Mouse (Mus musculus) hindbrain, embryonic 15.5 days (tissue): ENCODE data around the gene Synpr. TPM values are rescaled to one million over a fixed set of nuclear protein-coding genes. Genes with fewer than 3 reads are reported as not detected.

Experiments
- ATAC-seq: fragments of 200-750 bp; cut with Nextera tagmentation; 2 replicates; pipeline ENCODE4 v1.8.0; 2017; ENCODE audit warnings: low read depth, moderate number of reproducible peaks, moderate TSS enrichment; ENCODE audit not compliant: low FRiP score
- H3K27ac ChIP-seq: fragments of 300-500 bp; sonication (generic); replicated peaks from 2 replicates; pipeline ENCODE4 v1.5.1; 2015; ENCODE audit warnings: mild to moderate bottlenecking, inconsistent platforms
- H3K27me3 ChIP-seq: fragments of 300-500 bp; sonication (generic); 2 replicates; pipeline ENCODE4 v1.6.1; 2015; ENCODE audit warnings: control low read depth, inconsistent platforms
- H3K36me3 ChIP-seq: fragments of 300-500 bp; sonication (generic); 2 replicates; pipeline ENCODE4 v1.6.1; 2015; ENCODE audit warnings: control low read depth, inconsistent platforms
- H3K4me1 ChIP-seq: fragments of 300-500 bp; sonication (generic); replicated peaks from 2 replicates; pipeline ENCODE4 v1.6.1; 2015; ENCODE audit warnings: control low read depth, inconsistent platforms
- H3K4me2 ChIP-seq: fragments of 300-500 bp; sonication (generic); 2 replicates; pipeline ENCODE4 v1.6.1; 2015; ENCODE audit warnings: moderate library complexity, mild to moderate bottlenecking, inconsistent platforms
- H3K4me3 ChIP-seq: fragments of 300-500 bp; sonication (generic); 2 replicates; pipeline ENCODE4 v1.5.1; 2015; ENCODE audit warnings: mild to moderate bottlenecking, inconsistent platforms
- H3K9ac ChIP-seq: fragments of 300-500 bp; sonication (generic); 2 replicates; pipeline ENCODE4 v1.6.1; 2015; ENCODE audit warnings: inconsistent platforms
- H3K9me3 ChIP-seq: fragments of 300-500 bp; sonication (generic); 2 replicates; pipeline ENCODE4 v1.6.1; 2016; ENCODE audit warnings: control low read depth, inconsistent platforms
- WGBS: fragments of 180-500 bp; shearing (Covaris S2); methylation state at CpG from one replicate; pipeline ENCODE4 v1.1.7; 2015; 5-methylcytosine and 5-hydroxymethylcytosine counted together
- polyA plus RNA-seq: library from polyadenylated mRNA; unstranded; fragments of >200 nt; fragmentation: Nextera tagmentation; extraction: Ambion mirVana; gene quantifications from 2 replicates; pipeline ENCODE4 v1.2.1, GENCODE M21; 2015

Synpr gene
- polyA plus RNA-seq, 1 experiment from 2014 or later, result 44.9 TPM

DNA sequence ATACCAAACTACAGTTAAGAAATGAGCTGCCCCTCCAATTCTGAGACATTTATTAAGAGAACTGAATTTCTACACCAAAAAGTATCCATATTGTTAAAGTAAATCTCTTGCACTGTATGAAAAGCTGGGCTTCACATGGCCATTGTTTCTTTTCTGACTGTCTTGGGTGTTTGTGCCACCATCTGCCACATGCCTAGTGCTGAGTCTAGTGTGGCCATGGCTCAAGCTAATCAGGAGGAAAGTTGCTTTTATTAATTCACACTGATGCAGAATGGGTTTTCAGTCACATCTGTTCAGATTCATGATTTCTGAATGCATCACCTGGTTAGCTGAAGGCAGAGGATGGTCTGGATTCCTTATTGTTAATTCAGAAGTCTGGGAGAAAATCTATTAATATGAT, 170.4 kb downstream of the Synpr start:
- Histone ChIP-seq H3K27ac (no peak overlapping the region), H3K9me3 (no peaks in the 10 kb centered on the region), H3K36me3 (no peaks in the 10 kb centered on the region), H3K27me3 (no peaks in the 10 kb centered on the region), H3K4me3 (no peak overlapping the region), H3K9ac (no peak overlapping the region), H3K4me2 (peak overlapping the region; percentile 24), H3K4me1 (peaks cover 30% of the 10 kb centered on the region; the same call in 1 of the 2 replicates)
- no peak for ATAC-seq

DNA sequence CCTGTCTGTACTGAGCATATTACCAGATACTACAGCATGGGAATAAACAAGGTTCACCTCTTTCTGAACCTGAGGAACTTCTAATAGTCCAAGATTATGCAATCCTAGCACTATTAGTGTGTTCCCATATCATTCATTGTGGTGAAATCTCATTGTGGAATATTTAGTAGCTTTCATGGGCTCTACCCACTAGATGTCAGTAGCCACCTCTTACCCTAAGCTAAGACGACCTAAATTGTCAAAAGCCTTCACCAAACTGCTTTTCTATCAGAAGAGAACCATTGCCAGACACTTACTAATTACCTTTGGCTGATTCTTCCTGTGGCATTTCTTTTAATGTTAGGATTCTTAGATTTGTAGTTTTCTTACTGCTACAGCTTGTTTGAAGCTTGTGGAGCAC, 174.8 kb downstream of the Synpr start:
- no peak overlapping the region for H3K4me2 ChIP-seq
- 18% methylated on average over 1 of the region's 1 CpGs for WGBS
- H3K9ac ChIP-seq, result no peak overlapping the region
- H3K36me3 ChIP-seq, result no peaks in the 10 kb centered on the region
- H3K9me3 ChIP-seq, result no peaks in the 10 kb centered on the region
- no peaks in the 10 kb centered on the region for H3K27me3 ChIP-seq
- no peak overlapping the region for H3K27ac ChIP-seq
- H3K4me1 ChIP-seq, result 0 out of 2 replicates have a peak, but pooled peaks cover 16% of the 10 kb centered on the region
- no peak overlapping the region for H3K4me3 ChIP-seq
- no peak for ATAC-seq

DNA sequence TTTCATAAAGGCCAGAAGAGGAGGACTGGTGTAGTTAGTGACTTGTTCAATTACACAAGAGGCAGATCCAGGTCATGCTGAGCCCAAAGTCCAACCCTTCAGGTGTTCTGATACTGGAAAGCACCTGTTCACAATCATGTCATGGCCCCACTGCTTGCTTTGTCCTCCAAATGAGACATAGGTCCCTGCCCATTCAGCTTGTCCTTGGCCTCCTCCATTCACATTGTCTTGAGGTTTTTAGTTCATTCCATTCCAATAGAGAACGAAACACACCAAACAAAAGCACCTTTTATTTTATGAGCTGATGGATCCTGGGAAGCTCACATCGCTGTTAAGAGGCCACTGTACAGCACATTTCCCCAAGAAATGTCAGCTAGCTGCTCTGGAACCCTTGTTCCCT, 184.6 kb downstream of the Synpr start:
- WGBS, result 78% methylated on average over 2 of the region's 2 CpGs
- no peak overlapping the region for H3K4me2 ChIP-seq
- ATAC-seq, result no peak
- H3K36me3 ChIP-seq, result no peaks in the 10 kb centered on the region
- H3K27ac ChIP-seq, result no peak overlapping the region
- no peaks in the 10 kb centered on the region for H3K9me3 ChIP-seq
- H3K27me3 ChIP-seq, result no peaks in the 10 kb centered on the region
- no peak overlapping the region for H3K9ac ChIP-seq
- no peaks in the 10 kb centered on the region for H3K4me1 ChIP-seq
- no peak overlapping the region for H3K4me3 ChIP-seq

DNA sequence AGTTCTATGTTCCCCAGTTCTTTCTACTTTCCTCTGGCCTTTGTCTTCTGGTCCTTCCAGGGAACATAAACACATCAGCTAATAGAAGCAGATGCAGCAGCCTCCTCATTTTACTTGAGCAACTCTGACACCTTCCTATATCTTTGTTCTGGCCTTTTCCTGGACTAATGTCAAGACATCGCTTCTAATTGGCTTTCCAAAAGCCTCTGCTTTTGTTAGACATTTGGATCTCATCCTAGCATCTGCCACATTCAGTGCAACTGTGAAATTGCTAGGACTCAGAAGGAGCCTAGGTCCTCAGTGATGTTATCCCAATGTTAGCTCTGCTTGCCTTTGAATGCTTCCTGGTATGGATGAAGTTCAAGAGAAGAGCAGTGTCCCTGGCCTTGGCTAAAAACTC, 193.2 kb downstream of the Synpr start:
- Histone ChIP-seq H3K27me3 (no peaks in the 10 kb centered on the region), H3K36me3 (no peaks in the 10 kb centered on the region), H3K4me3 (no peak overlapping the region), H3K9ac (no peak overlapping the region), H3K27ac (no peak overlapping the region), H3K4me2 (no peak overlapping the region), H3K4me1 (no peaks in the 10 kb centered on the region), H3K9me3 (no peaks in the 10 kb centered on the region)
- ATAC-seq, result no peak
- 76% methylated on average over 1 of the region's 1 CpGs for WGBS

DNA sequence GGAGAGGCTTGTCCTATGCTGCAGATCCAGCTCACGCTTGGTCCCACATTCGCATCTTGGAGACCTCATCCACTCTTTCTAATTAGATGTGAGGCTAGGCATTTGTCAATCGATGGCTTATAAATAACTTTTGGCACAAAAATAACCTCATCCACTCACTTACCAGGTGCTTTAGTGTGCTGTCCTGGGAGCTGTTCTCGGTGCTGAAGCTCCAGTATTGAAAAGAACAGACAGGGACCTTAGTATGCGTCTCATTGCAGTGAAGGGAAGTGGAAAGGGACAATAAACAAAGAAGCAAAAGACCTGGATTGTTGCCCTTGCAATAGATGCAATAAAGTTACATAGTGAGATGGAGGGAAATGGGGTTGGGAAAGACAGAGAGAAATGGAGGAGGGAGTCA, 220.8 kb downstream of the Synpr start:
- Histone ChIP-seq H3K9me3 (no peaks in the 10 kb centered on the region), H3K4me3 (no peak overlapping the region), H3K27me3 (no peaks in the 10 kb centered on the region), H3K4me1 (no peaks in the 10 kb centered on the region), H3K4me2 (no peak overlapping the region), H3K36me3 (no peaks in the 10 kb centered on the region), H3K27ac (no peak overlapping the region), H3K9ac (no peak overlapping the region)
- no peak for ATAC-seq
- 63% methylated on average over 5 of the region's 5 CpGs for WGBS

DNA sequence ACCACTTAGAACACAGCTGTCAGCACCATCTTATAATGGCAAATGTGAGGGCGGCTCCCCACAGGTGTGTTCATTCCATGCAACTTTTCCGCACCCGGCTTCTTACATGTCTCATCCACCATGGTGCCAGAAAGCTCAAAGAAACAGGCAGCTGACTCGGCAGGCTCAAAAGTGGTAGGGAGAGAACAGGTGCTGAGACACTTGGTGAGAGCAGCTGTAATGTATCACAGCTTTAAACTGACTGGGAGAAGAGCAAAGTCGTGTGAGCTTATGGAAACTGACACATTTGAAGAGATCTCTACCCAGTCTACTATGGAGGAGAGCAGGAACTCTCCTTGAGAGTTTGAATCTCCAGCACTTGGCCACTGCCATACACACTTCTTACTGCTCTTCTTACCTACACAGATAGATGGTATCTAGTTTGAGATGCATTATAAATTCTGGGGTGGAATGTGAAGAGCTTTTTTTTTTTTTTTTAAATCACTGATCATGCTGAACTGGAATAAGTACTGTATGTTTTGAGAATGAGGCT, 234.1 kb downstream of the Synpr start:
- 93% methylated on average over 5 of the region's 5 CpGs for WGBS
- no peak overlapping the region for H3K27ac ChIP-seq
- no peak for ATAC-seq

DNA sequence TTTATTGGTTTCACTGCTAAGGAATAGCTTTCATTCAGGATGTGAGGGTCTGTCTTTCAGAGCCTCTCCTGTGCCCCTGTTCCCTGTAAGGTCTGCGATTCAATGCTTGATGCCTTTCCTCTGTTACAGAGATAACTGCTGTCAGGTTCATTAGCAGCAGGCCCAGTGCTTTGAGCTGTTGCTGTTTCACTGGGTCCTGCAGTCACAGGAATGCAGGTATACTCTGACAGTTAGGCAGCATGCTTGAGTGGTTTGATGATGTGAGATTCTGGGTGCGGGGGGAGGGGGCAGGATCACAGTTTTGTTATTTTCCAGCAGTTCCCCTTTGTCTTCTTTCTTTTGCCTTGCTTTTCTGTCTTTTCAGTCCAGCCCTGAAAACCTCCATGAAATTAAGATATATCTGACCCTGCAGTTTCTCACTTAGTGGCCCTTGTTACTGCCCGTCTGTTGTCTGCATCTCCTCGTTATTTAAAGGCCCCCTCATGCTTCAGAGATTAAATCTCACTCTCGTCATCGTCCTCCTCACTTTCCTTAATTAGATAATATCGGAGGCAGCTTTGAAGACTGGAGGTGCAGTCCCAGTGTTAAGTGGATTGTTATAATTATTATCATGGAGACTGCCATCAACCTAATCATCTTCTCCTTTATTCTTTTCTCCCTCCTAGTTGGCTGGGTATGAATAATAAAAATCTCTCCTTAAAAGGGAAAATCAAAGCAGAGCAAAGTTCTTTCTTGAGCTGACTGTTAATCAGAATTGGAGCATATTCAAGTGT, 234.8 kb downstream of the Synpr start:
- ATAC-seq, result peak; percentile 59; the same call in 1 of the 2 replicates
- no peaks in the 10 kb centered on the region; the same call in 1 of the 2 replicates for H3K4me1 ChIP-seq

More for the DNA sequence above, 234.1 kb downstream of the Synpr start:
- no peak overlapping the region for H3K9ac ChIP-seq
- H3K9me3 ChIP-seq, result no peaks in the 10 kb centered on the region
- H3K4me3 ChIP-seq, result no peak overlapping the region
- H3K4me2 ChIP-seq, result no peak overlapping the region
- no peaks in the 10 kb centered on the region; the same call in 1 of the 2 replicates for H3K4me1 ChIP-seq
- H3K36me3 ChIP-seq, result no peaks in the 10 kb centered on the region
- no peaks in the 10 kb centered on the region for H3K27me3 ChIP-seq

DNA sequence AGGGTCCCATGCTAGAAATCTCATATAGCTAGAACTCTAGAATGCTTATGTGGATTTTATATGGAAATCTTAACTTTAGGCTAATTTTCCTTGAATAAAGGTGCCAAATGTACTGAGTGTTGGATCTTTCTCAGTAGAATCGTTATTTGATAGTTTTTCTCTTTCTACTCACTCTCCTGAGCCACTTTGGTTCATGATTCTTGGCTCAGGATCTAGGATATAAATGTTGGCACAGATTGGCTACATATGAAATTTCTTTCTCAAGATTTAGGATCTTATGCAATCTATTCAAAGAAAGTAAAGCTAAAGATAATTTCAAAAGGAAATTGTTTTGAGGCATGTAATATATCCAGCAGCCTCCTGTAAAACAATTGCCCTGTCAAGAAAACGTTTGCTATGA, 263.2 kb downstream of the Synpr start:
- 66% methylated on average over 2 of the region's 2 CpGs for WGBS
- H3K9me3 ChIP-seq, result no peaks in the 10 kb centered on the region
- H3K4me2 ChIP-seq, result no peak overlapping the region
- H3K27me3 ChIP-seq, result no peaks in the 10 kb centered on the region
- H3K9ac ChIP-seq, result no peak overlapping the region
- no peaks in the 10 kb centered on the region for H3K4me1 ChIP-seq
- H3K36me3 ChIP-seq, result no peaks in the 10 kb centered on the region
- no peak overlapping the region for H3K27ac ChIP-seq
- H3K4me3 ChIP-seq, result no peak overlapping the region
- no peak for ATAC-seq

More for the DNA sequence above, 234.8 kb downstream of the Synpr start:
- H3K9me3 ChIP-seq, result no peaks in the 10 kb centered on the region
- H3K36me3 ChIP-seq, result no peaks in the 10 kb centered on the region
- H3K4me3 ChIP-seq, result no peak overlapping the region
- WGBS, result 46% methylated on average over 7 of the region's 7 CpGs
- peak overlapping the region; percentile 53; the same call in 1 of the 2 replicates for H3K27ac ChIP-seq
- H3K4me2 ChIP-seq, result no peak overlapping the region
- no peak overlapping the region for H3K9ac ChIP-seq
- no peaks in the 10 kb centered on the region for H3K27me3 ChIP-seq

DNA sequence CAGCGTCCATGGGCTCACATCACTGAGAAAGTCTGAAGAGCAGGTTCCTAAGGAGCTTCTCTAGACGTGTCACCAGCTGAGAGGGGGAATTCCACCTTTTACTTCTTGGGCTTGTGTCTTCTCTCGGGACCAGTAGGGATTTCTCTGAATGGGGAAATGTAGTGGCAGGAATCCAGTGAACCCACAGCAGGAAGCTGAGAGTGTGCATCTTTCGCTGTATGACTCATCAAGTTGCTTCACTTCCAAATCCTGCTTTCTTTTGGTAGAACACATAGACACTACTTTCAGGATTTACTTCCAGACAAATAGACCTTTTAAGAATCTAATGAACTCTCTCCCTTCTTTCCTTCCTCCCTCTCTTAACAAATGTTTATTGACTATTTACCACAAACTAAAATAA, 266.6 kb downstream of the Synpr start:
- no peak overlapping the region for H3K9ac ChIP-seq
- no peak overlapping the region for H3K27ac ChIP-seq
- H3K4me3 ChIP-seq, result no peak overlapping the region
- ATAC-seq, result no peak
- H3K4me1 ChIP-seq, result no peaks in the 10 kb centered on the region
- H3K27me3 ChIP-seq, result no peaks in the 10 kb centered on the region
- H3K9me3 ChIP-seq, result no peaks in the 10 kb centered on the region
- no peaks in the 10 kb centered on the region for H3K36me3 ChIP-seq
- WGBS, result 80% methylated on average over 4 of the region's 4 CpGs
- no peak overlapping the region for H3K4me2 ChIP-seq

DNA sequence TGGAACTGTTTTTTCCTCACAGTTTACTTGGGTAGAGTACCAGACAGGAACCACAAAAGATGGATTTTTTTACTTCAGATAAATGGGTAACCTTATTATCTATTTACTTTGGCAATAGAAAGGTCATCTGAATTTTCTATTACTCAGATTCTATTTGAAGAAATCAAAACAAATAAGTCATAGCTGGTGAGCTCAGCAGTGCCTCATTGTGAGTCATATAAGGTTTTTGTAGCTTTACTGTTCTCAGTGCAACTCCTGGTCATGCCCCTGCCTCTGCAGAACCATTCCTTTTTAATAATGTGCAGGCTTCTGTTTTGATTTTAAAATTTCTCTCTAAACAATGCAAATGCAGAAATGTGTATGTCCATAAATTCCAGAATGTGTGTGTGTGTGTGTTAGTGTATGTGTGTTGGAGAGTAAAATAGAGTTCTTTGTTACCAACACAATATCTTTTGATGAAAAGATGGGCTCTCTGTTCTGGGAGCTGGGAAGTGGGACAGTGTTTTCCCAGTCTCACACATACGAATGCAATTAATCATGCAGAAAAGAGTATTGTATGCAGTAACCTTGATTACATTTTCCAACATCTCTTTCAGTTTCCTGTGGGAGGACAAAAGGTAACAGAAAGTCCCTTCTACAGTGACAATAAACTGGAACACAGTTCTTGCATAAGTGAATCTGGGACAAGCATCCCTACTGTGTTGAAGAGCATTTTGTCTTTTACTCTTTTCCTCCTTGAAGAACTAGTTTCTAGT, 269.2 kb downstream of the Synpr start:
- Histone ChIP-seq H3K27me3 (no peaks in the 10 kb centered on the region), H3K9ac (no peak overlapping the region), H3K36me3 (no peaks in the 10 kb centered on the region), H3K9me3 (no peaks in the 10 kb centered on the region), H3K4me2 (no peak overlapping the region), H3K4me3 (no peak overlapping the region), H3K4me1 (no peaks in the 10 kb centered on the region), H3K27ac (no peak overlapping the region)
- ATAC-seq, result no peak
- WGBS, result 36% methylated on average over 1 of the region's 1 CpGs

DNA sequence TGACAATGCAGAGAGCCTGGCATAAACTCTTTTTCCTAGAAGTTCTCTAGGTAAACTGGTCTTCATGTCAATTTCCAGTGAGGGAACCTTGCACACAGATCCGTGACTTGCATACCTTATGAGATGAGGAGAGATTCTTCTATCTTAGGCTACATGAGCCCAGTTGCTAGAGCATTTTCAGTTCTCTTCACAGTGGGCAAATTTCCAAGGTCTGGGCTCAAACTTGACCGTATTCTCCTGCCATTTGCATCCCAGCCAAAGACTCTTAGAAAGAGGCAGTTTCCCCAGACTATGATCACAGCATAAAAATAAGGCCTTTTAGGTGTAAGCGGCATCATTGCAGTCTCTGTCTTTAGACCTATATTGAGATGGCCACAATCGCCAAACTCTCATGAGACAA, 270.1 kb downstream of the Synpr start:
- WGBS, result 89% methylated on average over 4 of the region's 4 CpGs
- no peak overlapping the region for H3K4me3 ChIP-seq
- no peak overlapping the region for H3K4me2 ChIP-seq

DNA sequence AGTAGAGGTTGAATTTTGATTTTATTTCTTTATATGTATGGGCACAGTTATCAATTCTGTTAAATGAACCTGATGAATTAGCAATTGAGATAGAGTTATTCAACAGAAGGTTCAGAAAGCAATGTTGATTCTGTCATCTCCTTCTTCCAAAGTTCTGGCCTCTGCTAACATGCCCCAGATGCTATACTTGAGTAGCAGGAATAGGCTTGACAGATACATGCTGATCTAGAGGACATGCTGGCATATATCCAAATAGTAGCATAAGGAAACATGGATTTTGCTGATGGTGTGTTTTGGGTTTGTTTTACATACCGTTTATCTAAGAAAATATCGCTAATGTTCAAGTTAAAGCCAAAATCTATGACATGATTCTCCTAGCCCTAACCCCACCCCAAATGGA, 273.5 kb downstream of the Synpr start:
- H3K9ac ChIP-seq, result no peak overlapping the region
- H3K27ac ChIP-seq, result no peak overlapping the region
- H3K4me1 ChIP-seq, result no peaks in the 10 kb centered on the region
- WGBS, result 88% methylated on average over 2 of the region's 2 CpGs
- H3K4me3 ChIP-seq, result no peak overlapping the region
- no peaks in the 10 kb centered on the region for H3K36me3 ChIP-seq
- no peak overlapping the region for H3K4me2 ChIP-seq
- no peak for ATAC-seq
- H3K27me3 ChIP-seq, result no peaks in the 10 kb centered on the region
- no peaks in the 10 kb centered on the region for H3K9me3 ChIP-seq

More for the DNA sequence above, 270.1 kb downstream of the Synpr start:
- H3K4me1 ChIP-seq, result no peaks in the 10 kb centered on the region
- no peak for ATAC-seq
- H3K27ac ChIP-seq, result no peak overlapping the region
- no peaks in the 10 kb centered on the region for H3K36me3 ChIP-seq
- no peaks in the 10 kb centered on the region for H3K27me3 ChIP-seq
- no peaks in the 10 kb centered on the region for H3K9me3 ChIP-seq
- H3K9ac ChIP-seq, result no peak overlapping the region
